Mouse (Mus musculus) E14TG2a.4 (cell line): Measurements from ENCODE around the gene Uts2b.

Experiments
- CTCF ChIP-seq: conservative IDR thresholded peaks from 2 replicates; pipeline ENCODE4 v1.5.1; 2014; ENCODE audit warnings: low read length
- POU5F1 ChIP-seq: IDR thresholded peaks from 2 replicates; pipeline ENCODE4 v1.6.1; 2014; ENCODE audit warnings: low read length, borderline replicate concordance

GRCm38 (mm10) chr16:27382217-27382616 lies 12.2 kb upstream of the Uts2b start:
- TF ChIP-seq CTCF (no peak), POU5F1 (no peak)
